Mouse (Mus musculus): ENCODE data around the gene Ccnl1. TPM values are rescaled to one million over a fixed set of nuclear protein-coding genes. Genes with fewer than 3 reads are reported as not detected.

Ccnl1 gene
- 129 and 135 TPM in 2 replicates for polyA plus RNA-seq (2014; fragmentation: Nextera tagmentation; extraction: Ambion mirVana)

DNA sequence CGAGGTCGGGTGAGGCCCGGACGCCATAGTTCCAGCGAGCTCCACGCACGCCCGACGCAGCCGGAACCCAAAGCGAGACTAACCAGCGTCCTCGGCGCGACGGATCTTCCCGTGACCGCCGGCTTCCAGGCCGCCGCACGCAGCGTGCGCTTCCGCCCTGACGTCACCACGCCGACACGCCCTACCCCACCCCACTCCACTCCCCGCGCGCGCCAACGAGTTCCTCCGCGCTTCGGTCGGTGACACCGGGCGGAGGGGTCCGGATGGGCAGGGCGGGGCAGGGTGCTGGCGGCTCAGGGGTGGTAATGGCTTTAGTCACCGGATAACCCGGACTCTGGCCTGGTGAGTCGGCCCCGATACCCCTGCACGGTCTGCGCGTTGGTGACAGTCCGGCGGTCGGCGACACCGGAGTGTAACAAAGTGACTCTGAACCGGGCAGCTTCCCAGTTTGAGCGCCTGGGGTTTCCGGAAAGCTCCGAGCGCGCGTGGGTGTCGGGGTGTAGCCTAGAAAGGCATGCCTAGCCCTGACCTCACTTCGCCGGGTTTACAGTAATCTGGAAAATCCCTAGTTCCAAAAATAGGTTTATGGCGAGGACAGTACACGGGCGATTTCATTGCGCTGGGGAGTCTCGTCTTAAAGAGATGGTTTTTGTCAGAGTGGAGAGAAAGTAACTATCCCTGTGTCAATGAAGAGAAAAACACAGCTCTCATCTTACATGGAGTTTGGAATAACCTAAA lies at the start of gene Ccnl1:
TSS of gene Ccnl1 (minus strand) at position 148 of the 738 bp plus-strand sequence.
- H3K4me2 ChIP-seq: peak within 1 kb of the TSS; percentile 84
- no peak for TF ChIP-seq CTCF (IDR thresholded peaks at IDR 0.05; ENCODE audit: low read depth)
- peak within 1 kb of the TSS; percentile 100 for H3K27ac ChIP-seq (ENCODE audit: low read depth)
- no peaks in the 10 kb centered on the region for H3K27me3 ChIP-seq (ENCODE audit: insufficient read depth, low read length)
- peak within 1 kb of the TSS; percentile 99 for H3K9ac ChIP-seq
- ATAC-seq (ENCODE audit: insufficient read depth) (peak; percentile 96), DNase-seq (peak; percentile 97)
- WGBS: under 1% methylated on average over 57 of the region's 70 CpGs
- H3K9me3 ChIP-seq (ENCODE audit: low read depth, low read length): no peaks in the 10 kb centered on the region
- peaks cover 24% of the 10 kb centered on the region for H3K4me1 ChIP-seq (ENCODE audit: insufficient read depth)
- peak within 1 kb of the TSS; percentile 98 for H3K4me3 ChIP-seq (ENCODE audit: low read depth, low read length)
- H3K36me3 ChIP-seq (ENCODE audit: insufficient read depth): peaks cover 31% of the 10 kb centered on the region

DNA sequence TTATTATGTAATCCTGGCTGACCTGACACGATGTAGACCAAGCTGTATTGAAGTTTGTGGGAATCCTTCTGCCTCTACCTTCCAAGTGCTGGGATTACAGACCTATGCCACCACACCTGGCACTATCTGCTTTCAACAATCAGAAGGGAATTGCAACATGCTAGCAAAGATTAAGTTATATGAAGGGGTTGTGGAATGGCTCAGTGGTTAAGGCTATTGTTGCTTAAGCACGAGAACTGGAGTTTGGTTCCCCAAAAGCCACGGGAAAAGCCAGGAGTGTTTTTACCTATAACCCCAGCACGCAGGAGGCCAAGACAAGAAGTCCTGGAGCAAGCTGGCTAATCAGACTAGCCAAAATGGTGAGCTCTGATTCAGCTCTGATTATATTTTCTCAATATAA lies 46.9 kb upstream of the Ccnl1 start:
- Histone ChIP-seq H3K27ac (ENCODE audit: low read depth) (no peak overlapping the region), H3K4me1 (ENCODE audit: insufficient read depth) (no peaks in the 10 kb centered on the region), H3K9me3 (ENCODE audit: low read depth, low read length) (no peaks in the 10 kb centered on the region), H3K27me3 (ENCODE audit: insufficient read depth, low read length) (no peaks in the 10 kb centered on the region), H3K4me2 (no peak overlapping the region), H3K9ac (no peak overlapping the region), H3K36me3 (ENCODE audit: insufficient read depth) (no peaks in the 10 kb centered on the region), H3K4me3 (ENCODE audit: low read depth, low read length) (no peak overlapping the region)
- no peak for DNase-seq
- TF ChIP-seq CTCF (IDR thresholded peaks at IDR 0.05; ENCODE audit: low read depth): no peak
- ATAC-seq (ENCODE audit: insufficient read depth): no peak
- 84% methylated on average over 4 of the region's 4 CpGs for WGBS

DNA sequence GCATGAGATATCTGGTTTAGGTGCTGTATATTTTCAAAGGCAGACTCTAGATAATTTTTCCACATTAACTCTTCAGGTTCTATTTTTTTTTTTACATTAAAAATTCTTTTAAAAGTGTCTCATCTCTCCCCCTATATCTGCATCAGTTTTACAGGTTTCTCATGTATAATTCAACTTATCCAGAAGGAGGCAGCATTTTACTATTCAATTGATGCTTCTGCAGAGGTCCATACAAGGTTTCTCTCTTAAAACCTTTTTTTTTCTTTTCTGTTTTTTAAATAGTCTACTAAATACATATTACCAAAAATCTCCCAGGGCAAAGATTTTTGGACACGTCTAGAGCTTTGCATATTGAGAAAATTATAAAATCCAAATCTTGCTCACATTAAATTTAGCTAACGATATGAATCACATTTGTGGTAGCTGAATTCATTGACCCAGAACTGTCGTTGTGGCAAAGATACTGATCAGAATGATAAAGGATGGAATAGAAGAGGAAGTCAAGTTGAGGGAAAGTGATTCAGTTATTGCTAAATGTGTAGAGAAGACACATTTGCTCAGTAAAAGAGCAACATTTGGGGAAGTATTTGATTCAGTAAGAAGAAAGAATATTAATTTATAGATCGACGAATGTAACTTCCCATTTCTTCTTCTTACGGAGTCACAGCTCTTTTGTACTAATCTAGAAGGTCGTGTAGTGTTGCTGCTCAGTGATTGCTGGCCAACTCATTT lies 46.3 kb upstream of the Ccnl1 start:
- ATAC-seq (ENCODE audit: insufficient read depth) (no peak), DNase-seq (peak; percentile 70)
- no peak overlapping the region for H3K4me2 ChIP-seq
- H3K36me3 ChIP-seq (ENCODE audit: insufficient read depth): no peaks in the 10 kb centered on the region
- 66% methylated on average over 7 of the region's 7 CpGs for WGBS
- no peaks in the 10 kb centered on the region for H3K4me1 ChIP-seq (ENCODE audit: insufficient read depth)
- TF ChIP-seq CTCF (IDR thresholded peaks at IDR 0.05; ENCODE audit: low read depth): peak; percentile 32; the same call in 1 of the 2 replicates
- H3K9ac ChIP-seq: no peak overlapping the region
- no peaks in the 10 kb centered on the region for H3K27me3 ChIP-seq (ENCODE audit: insufficient read depth, low read length)
- H3K9me3 ChIP-seq (ENCODE audit: low read depth, low read length): no peaks in the 10 kb centered on the region
- H3K4me3 ChIP-seq (ENCODE audit: low read depth, low read length): no peak overlapping the region
- H3K27ac ChIP-seq (ENCODE audit: low read depth): no peak overlapping the region

DNA sequence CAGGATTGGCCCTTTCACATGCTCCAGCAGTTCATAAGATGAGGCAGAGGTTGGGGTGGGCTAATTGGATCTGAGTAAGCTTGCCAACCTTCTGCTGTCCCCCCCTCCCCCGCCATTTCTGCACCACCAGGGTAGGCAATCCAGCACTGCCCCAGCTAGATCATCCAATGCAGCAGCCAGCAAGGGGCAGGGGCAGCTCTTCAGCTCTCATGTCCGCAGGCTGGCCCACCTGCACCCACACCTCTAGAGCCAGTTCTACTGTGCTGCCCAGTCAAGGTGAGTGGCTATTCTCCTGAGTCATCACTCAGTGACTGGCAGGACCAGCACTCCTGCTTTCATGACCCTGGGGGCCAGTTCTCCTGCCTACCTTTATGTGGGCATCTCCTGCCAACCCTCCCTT lies 42.4 kb upstream of the Ccnl1 start:
- Histone ChIP-seq H3K9ac (no peak overlapping the region), H3K9me3 (ENCODE audit: low read depth, low read length) (no peaks in the 10 kb centered on the region), H3K27ac (ENCODE audit: low read depth) (no peak overlapping the region), H3K4me1 (ENCODE audit: insufficient read depth) (no peaks in the 10 kb centered on the region), H3K4me3 (ENCODE audit: low read depth, low read length) (no peak overlapping the region), H3K27me3 (ENCODE audit: insufficient read depth, low read length) (no peaks in the 10 kb centered on the region), H3K36me3 (ENCODE audit: insufficient read depth) (no peaks in the 10 kb centered on the region), H3K4me2 (no peak overlapping the region)
- 76% methylated on average over 2 of the region's 2 CpGs for WGBS
- ATAC-seq (ENCODE audit: insufficient read depth) (no peak), DNase-seq (no peak)
- TF ChIP-seq CTCF (IDR thresholded peaks at IDR 0.05; ENCODE audit: low read depth): no peak

DNA sequence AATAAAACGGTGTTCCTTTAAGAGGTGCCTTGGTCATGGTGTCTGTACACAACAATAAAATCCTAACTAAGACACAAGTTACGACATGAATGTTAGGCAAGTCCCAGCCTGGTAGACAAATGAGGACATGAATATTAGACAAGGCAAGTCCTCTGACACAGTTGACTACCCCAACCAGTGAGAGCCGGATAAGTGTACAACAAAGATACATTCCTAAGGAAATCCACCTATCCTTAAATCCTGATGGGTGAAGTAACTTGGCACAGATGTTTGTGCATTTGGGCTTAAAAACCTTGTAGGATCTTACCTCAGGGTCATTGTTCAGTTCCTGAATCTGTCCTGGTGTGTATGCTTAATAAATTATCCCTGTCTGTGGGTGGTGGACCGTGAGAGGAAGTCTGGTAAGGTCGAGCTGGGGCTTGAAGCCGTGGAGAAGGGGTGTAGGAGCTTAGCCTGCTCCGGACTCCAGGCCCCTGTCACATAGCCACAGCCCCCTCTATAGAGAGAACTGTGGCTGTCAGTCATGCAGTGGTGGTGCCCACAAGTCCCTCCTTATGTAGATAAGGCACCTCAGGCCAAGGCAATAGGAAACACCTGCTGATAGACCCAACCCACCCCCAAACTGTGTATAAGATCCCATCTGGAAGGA lies 39.4 kb upstream of the Ccnl1 start:
- Histone ChIP-seq H3K4me2 (no peak overlapping the region), H3K27me3 (ENCODE audit: insufficient read depth, low read length) (no peaks in the 10 kb centered on the region), H3K36me3 (ENCODE audit: insufficient read depth) (no peaks in the 10 kb centered on the region), H3K9ac (no peak overlapping the region), H3K4me1 (ENCODE audit: insufficient read depth) (no peaks in the 10 kb centered on the region), H3K4me3 (ENCODE audit: low read depth, low read length) (no peak overlapping the region), H3K9me3 (ENCODE audit: low read depth, low read length) (no peaks in the 10 kb centered on the region), H3K27ac (ENCODE audit: low read depth) (no peak overlapping the region)
- no peak for TF ChIP-seq CTCF (IDR thresholded peaks at IDR 0.05; ENCODE audit: low read depth)
- 65% methylated on average over 7 of the region's 7 CpGs for WGBS
- ATAC-seq (ENCODE audit: insufficient read depth) (no peak), DNase-seq (no peak)

DNA sequence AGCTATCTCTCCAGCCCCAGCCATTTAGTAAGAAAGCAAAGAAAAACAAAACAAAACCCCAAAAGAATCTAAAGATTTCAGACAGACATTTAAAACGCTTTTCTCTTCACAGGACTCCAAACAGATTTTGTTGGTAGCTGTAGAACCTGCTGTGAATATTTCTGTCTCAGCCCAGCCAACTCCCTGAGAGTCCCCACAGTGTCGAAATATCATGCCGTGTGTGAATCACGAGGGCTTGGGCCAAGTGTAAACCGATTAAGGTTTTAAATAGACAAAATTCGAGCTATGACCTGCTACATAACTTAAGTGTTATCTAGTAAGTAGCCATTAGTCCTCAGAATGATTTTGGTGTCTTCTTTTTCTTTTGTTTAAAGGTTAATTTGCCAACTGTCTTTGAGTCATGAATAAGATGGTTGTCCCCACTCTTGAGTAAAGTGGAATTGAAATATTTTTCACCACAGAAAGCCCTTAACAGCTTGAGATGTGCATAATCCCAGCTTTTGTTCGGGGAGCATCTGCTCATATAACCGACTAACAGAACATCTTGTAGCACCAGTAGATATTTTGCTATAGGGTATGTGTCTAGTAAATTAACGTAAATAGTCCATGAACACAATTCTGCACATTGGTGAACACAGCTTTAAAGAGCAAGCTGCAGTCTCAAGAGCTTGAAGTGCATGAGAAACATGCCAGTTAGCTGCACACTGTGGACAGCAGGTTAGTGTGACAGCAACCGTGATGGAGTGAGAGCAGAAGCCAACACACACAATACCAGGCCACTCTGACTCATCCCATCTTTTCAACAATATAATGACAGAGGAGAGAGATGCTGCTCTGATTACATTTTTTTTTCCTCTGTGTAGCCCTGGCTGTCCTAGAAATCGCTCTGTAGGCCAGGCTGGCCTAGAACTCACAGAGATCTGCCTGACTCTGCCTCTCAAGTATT lies 34.6 kb upstream of the Ccnl1 start:
- Histone ChIP-seq H3K9me3 (ENCODE audit: low read depth, low read length) (no peaks in the 10 kb centered on the region), H3K27me3 (ENCODE audit: insufficient read depth, low read length) (no peaks in the 10 kb centered on the region), H3K27ac (ENCODE audit: low read depth) (no peak overlapping the region), H3K36me3 (ENCODE audit: insufficient read depth) (no peaks in the 10 kb centered on the region), H3K4me3 (ENCODE audit: low read depth, low read length) (no peak overlapping the region), H3K4me2 (no peak overlapping the region), H3K9ac (no peak overlapping the region), H3K4me1 (ENCODE audit: insufficient read depth) (no peaks in the 10 kb centered on the region)
- TF ChIP-seq CTCF (IDR thresholded peaks at IDR 0.05; ENCODE audit: low read depth): no peak
- ATAC-seq (ENCODE audit: insufficient read depth): no peak
- WGBS: 67% methylated on average over 11 of the region's 11 CpGs
- no peak for DNase-seq

All from lung, embryonic 14.5 days (tissue).